Mouse (Mus musculus) intestine, embryonic 16.5 days (tissue): ENCODE measurements around the gene Def8. TPM values are rescaled to one million over a fixed set of nuclear protein-coding genes. Genes with fewer than 3 reads are reported as not detected.

Experiments
- ATAC-seq: fragments of 200-750 bp; cut with Nextera tagmentation; 2 replicates; pipeline ENCODE4 v1.8.0; 2017; ENCODE audit warnings: moderate TSS enrichment, moderate library complexity
- H3K27ac ChIP-seq: fragments of 300-500 bp; sonication (generic); 2 replicates; pipeline ENCODE4 v1.5.1; 2014; ENCODE audit warnings: mild to moderate bottlenecking, low read length
- H3K27me3 ChIP-seq: fragments of 300-500 bp; sonication (generic); replicated peaks from 2 replicates; pipeline ENCODE4 v1.6.1; 2014; ENCODE audit warnings: low read length, control low read depth, mixed read lengths; ENCODE audit not compliant: control insufficient read depth, insufficient read depth
- H3K36me3 ChIP-seq: fragments of 300-500 bp; sonication (generic); 2 replicates; pipeline ENCODE4 v1.6.1; 2014; ENCODE audit warnings: low read length, control low read depth; ENCODE audit not compliant: control insufficient read depth, insufficient read depth
- H3K4me1 ChIP-seq: fragments of 300-500 bp; sonication (generic); 2 replicates; pipeline ENCODE4 v1.6.1; 2014; ENCODE audit warnings: low read length, control low read depth, mixed read lengths; ENCODE audit not compliant: control insufficient read depth, insufficient read depth
- H3K4me2 ChIP-seq: fragments of 300-500 bp; sonication (generic); 2 replicates; pipeline ENCODE4 v1.6.1; 2014; ENCODE audit warnings: low read depth, low read length, control low read depth
- H3K4me3 ChIP-seq: fragments of 300-500 bp; sonication (generic); 2 replicates; pipeline ENCODE4 v1.5.1; 2014; ENCODE audit warnings: mild to moderate bottlenecking, low read length
- H3K9ac ChIP-seq: fragments of 300-500 bp; sonication (generic); 2 replicates; pipeline ENCODE4 v1.6.1; 2014; ENCODE audit warnings: low read depth, low read length
- H3K9me3 ChIP-seq: fragments of 300-500 bp; sonication (generic); 2 replicates; pipeline ENCODE4 v1.6.1; 2016; ENCODE audit warnings: low read length, control low read depth; ENCODE audit not compliant: control insufficient read depth
- WGBS: fragments of 180-500 bp; shearing (Covaris S2); extraction: QIAGEN DNeasy Blood & Tissue Kit; methylation state at CpG from one replicate; pipeline ENCODE4 v1.1.7; 2014; 5-methylcytosine and 5-hydroxymethylcytosine counted together
- polyA plus RNA-seq: library from polyadenylated mRNA; unstranded; fragments of >200 nt; fragmentation: Nextera tagmentation; extraction: Ambion mirVana; gene quantifications from 2 replicates; pipeline ENCODE4 v1.2.1, GENCODE M21; 2015

The Def8 gene
- polyA plus RNA-seq, 1 experiment from 2014 or later = 27.4 TPM

DNA sequence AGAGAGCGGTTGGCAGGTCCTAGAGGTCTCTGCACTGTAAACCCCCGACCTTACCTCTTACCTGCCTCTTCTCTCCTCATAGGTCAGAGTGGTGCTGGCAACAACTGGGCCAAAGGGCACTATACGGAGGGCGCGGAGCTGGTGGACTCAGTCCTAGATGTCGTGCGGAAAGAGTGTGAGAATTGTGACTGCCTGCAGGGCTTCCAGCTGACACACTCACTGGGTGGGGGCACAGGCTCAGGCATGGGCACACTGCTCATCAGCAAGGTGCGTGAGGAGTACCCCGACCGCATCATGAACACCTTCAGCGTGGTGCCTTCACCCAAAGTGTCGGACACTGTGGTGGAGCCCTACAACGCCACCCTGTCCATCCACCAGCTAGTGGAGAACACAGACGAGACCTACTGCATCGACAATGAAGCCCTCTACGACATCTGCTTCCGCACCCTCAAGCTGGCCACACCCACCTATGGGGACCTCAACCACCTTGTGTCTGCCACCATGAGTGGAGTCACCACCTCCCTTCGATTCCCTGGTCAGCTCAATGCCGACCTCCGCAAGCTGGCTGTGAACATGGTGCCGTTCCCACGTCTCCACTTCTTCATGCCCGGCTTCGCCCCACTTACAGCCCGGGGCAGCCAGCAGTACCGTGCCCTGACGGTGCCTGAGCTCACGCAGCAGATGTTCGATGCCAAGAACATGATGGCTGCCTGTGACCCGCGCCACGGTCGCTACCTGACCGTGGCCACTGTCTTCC is 2.6 kb upstream of the Def8 start:
- no peak overlapping the region for H3K9ac ChIP-seq
- no peaks in the 10 kb centered on the region for H3K36me3 ChIP-seq
- 0 out of 2 replicates have a peak, but pooled peaks cover 7% of the 10 kb centered on the region for H3K4me1 ChIP-seq
- no peak overlapping the region for H3K4me3 ChIP-seq
- 0 out of 2 replicates have a peak, but pooled peaks cover 3% of the 10 kb centered on the region for H3K9me3 ChIP-seq
- 94% methylated on average over 34 of the region's 34 CpGs for WGBS
- no peak overlapping the region for H3K4me2 ChIP-seq
- ATAC-seq = no peak
- no peaks in the 10 kb centered on the region for H3K27me3 ChIP-seq
- H3K27ac ChIP-seq = no peak overlapping the region

DNA sequence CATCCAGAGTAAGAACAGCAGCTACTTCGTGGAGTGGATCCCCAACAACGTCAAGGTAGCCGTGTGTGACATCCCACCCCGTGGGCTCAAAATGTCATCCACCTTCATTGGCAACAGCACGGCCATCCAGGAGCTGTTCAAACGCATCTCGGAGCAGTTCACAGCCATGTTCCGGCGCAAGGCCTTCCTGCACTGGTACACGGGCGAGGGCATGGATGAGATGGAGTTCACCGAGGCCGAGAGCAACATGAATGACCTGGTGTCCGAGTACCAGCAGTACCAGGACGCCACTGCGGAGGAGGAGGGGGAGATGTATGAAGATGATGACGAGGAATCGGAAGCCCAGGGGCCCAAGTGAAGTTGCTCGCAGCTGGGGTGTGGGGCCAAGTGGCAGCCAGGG is 2.0 kb upstream of the Def8 start:
- no peak overlapping the region for H3K9ac ChIP-seq
- 88% methylated on average over 19 of the region's 19 CpGs for WGBS
- 0 out of 2 replicates have a peak, but pooled peaks cover 3% of the 10 kb centered on the region for H3K9me3 ChIP-seq
- H3K36me3 ChIP-seq = no peaks in the 10 kb centered on the region
- 0 out of 2 replicates have a peak, but pooled peaks cover 7% of the 10 kb centered on the region for H3K4me1 ChIP-seq
- H3K27me3 ChIP-seq = no peaks in the 10 kb centered on the region
- H3K4me3 ChIP-seq = no peak overlapping the region
- H3K27ac ChIP-seq = no peak overlapping the region
- H3K4me2 ChIP-seq = no peak overlapping the region
- no peak for ATAC-seq

DNA sequence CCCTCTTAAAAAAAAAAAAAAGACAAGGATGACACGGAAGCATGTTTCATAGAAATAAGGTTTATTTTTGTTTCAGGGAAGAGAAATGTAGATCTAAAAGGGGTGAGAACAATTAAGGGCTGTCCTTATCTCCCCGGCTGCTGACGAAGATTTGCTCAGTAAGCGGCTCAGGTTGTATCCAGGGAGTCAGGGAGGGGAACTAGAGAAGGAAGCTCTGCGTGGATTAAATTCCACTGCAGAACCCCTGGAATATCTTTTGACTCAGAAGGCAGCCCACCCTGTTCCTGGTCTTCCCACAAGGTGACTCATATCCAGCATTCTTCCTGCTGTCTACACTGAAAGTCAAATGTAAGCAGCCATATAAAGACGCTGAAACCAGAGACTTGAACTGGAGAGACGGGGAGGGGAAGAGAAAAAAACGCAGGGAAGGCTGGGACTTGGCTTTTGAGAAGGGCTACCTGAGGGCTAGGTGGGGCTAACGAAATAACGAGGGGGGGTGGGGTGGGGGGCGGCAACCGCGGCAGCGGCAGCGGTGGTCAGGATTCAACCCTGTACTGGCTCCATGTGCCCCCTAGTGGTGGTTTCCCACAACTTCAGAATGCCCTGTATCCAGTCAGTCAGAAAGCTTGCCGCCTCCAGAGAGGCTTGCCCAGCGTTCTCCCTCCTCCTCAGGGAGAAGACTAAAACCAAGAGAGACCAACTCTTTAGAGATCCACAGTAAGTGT is 1.1 kb upstream of the Def8 start:
- peak overlapping the region; percentile 57 for H3K4me2 ChIP-seq
- H3K9me3 ChIP-seq = peaks cover 10% of the 10 kb centered on the region
- ATAC-seq = peak; percentile 68
- peak overlapping the region; percentile 38 for H3K4me3 ChIP-seq
- peak overlapping the region; percentile 32; the same call in 1 of the 2 replicates for H3K9ac ChIP-seq
- H3K27ac ChIP-seq = no peak overlapping the region
- 10% methylated on average over 17 of the region's 17 CpGs for WGBS
- no peaks in the 10 kb centered on the region for H3K27me3 ChIP-seq
- 0 out of 2 replicates have a peak, but pooled peaks cover 3% of the 10 kb centered on the region for H3K4me1 ChIP-seq
- H3K36me3 ChIP-seq = no peaks in the 10 kb centered on the region

GRCm38 (mm10) chr8:123422781-123423159 is 557 bp upstream of the Def8 start:
- Histone ChIP-seq H3K27me3 (no peaks in the 10 kb centered on the region), H3K4me1 (0 out of 2 replicates have a peak, but pooled peaks cover 3% of the 10 kb centered on the region), H3K9me3 (peaks cover 16% of the 10 kb centered on the region), H3K4me2 (peak overlapping the region; percentile 57; the same call in 1 of the 2 replicates), H3K27ac (no peak overlapping the region), H3K36me3 (no peaks in the 10 kb centered on the region), H3K9ac (no peak overlapping the region), H3K4me3 (no peak overlapping the region)
- no peak for ATAC-seq
- WGBS = 14% methylated on average over 3 of the region's 3 CpGs

- H3K9me3 ChIP-seq = peaks cover 35% of the 10 kb centered on the region
Measured at GRCm38 (mm10) chr8:123426511-123427509, 3.5 kb downstream of the Def8 start.

GRCm38 (mm10) chr8:123427639-123428275 is 4.4 kb downstream of the Def8 start:
- no peaks in the 10 kb centered on the region for H3K27me3 ChIP-seq
- H3K9ac ChIP-seq = no peak overlapping the region
- peaks cover 43% of the 10 kb centered on the region for H3K9me3 ChIP-seq
- no peak overlapping the region for H3K4me2 ChIP-seq
- WGBS = 96% methylated on average over 24 of the region's 24 CpGs
- no peaks in the 10 kb centered on the region for H3K4me1 ChIP-seq
- no peaks in the 10 kb centered on the region; the same call in 1 of the 2 replicates for H3K36me3 ChIP-seq
- no peak overlapping the region for H3K27ac ChIP-seq
- no peak for ATAC-seq
- H3K4me3 ChIP-seq = no peak overlapping the region

More at GRCm38 (mm10) chr8:123426511-123427509, 3.5 kb downstream of the Def8 start:
- WGBS = 97% methylated on average over 27 of the region's 27 CpGs
- H3K27me3 ChIP-seq = no peaks in the 10 kb centered on the region
- H3K4me1 ChIP-seq = 0 out of 2 replicates have a peak, but pooled peaks cover 3% of the 10 kb centered on the region
- no peak for ATAC-seq
- H3K36me3 ChIP-seq = no peaks in the 10 kb centered on the region; the same call in 1 of the 2 replicates
- H3K9ac ChIP-seq = no peak overlapping the region
- H3K4me2 ChIP-seq = no peak overlapping the region
- H3K27ac ChIP-seq = no peak overlapping the region
- no peak overlapping the region for H3K4me3 ChIP-seq

DNA sequence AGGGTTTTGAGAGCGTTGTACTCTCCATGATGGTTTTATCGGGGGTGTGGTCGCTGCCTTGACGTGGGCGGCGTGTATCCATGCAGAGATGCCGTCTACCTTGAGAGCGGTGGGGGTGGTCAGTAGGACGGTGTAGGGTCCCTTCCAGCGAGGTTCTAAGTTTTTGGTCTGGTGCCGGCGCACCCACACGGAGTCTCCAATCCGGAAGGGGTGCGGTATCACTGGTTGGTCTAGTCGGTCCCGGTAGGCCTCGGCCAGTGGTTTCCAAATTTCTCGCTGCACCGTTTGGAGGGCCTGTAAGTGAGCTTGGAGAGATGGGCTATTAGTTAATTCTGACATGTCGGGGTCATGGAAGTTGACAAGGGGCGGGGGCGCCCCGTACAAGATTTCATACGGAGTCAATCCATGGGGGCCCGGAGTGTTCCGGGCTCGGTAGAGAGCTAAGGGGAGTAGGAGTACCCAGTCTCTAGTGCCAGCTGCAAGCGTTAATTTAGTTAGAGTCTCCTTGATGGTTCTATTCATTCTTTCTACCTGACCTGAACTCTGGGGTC is 5.1 kb downstream of the Def8 start:
- Histone ChIP-seq H3K9ac (no peak overlapping the region), H3K27me3 (no peaks in the 10 kb centered on the region)

GRCm38 (mm10) chr8:123428939-123429721 is 5.8 kb downstream of the Def8 start:
- Histone ChIP-seq H3K4me1 (no peaks in the 10 kb centered on the region), H3K27me3 (no peaks in the 10 kb centered on the region), H3K4me3 (no peak overlapping the region), H3K9ac (no peak overlapping the region), H3K9me3 (peaks cover 43% of the 10 kb centered on the region), H3K36me3 (no peaks in the 10 kb centered on the region; the same call in 1 of the 2 replicates), H3K4me2 (no peak overlapping the region), H3K27ac (no peak overlapping the region)
- 95% methylated on average over 23 of the region's 23 CpGs for WGBS
- no peak for ATAC-seq

More for the DNA sequence above, 5.1 kb downstream of the Def8 start:
- Histone ChIP-seq H3K4me2 (no peak overlapping the region), H3K36me3 (no peaks in the 10 kb centered on the region; the same call in 1 of the 2 replicates), H3K27ac (no peak overlapping the region), H3K4me3 (no peak overlapping the region), H3K4me1 (no peaks in the 10 kb centered on the region), H3K9me3 (peaks cover 43% of the 10 kb centered on the region)
- WGBS = 98% methylated on average over 29 of the region's 29 CpGs
- no peak for ATAC-seq
